Mouse (Mus musculus) c-Kit-positive CD71-negative TER-119-negative erythroid progenitor cells, embryonic 14.5 days (primary cell): ENCODE measurements around the gene Tgtp1.
"Not testable (repeated sequence)": the region's sequence is repeated elsewhere in the genome, so short reads cannot be mapped to it uniquely, and the experiment has no call there.

Experiments used
- DNase-seq: peaks from one replicate; pipeline ENCODE4 v3.0.0-alpha.2; 2013; ENCODE audit warnings: low read depth

Tgtp1 gene

GRCm38 (mm10) chr11:48994018-48994417 lies at the start of gene Tgtp1:
Gene Tgtp1, minus strand, starts transcription at chr11:48994172.
- DNase-seq, result not testable (repeated sequence)

GRCm38 (mm10) chr11:49012074-49012473 lies 18.1 kb upstream of the Tgtp1 start:
- not testable (repeated sequence) for DNase-seq

DNA sequence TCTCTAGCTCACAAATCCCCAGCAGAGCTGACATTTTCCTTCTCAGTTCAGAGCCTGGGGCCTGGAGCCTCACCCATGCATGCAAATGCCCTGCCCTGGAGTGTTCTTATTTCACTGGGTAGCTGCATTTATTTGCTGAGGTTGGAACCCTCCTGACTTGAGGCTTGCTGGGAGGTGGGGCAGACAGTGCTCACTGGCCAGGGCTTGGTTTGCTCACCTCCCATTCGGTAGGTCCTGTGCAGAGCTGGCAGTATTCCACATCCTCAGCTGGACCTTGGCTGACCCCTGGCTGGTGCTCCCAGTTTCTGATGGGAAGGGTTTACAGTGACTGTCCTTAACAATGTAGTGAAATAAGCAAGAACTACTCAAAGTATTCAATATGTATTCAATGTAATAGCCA lies 12.8 kb upstream of the Tgtp1 start:
- DNase-seq, result not testable (repeated sequence)

DNA sequence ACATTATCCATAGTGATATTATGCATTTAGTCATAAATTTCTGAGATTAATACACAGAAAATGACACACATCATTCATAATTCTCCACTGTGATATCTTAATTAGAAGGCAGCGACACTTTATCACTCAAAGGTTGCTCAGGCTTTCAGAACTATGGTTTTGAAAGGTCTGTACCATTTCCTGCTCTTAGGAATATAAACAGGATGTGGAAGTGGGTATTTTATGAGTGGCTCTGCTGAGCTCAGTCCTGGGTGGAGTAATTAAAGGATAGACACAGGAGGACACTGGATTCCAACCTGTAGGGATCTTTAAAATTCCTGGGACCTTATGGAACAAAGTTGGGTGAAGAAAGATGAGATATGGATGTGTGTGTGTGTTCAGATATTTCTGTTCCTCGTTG lies 12.3 kb upstream of the Tgtp1 start:
- DNase-seq, result not testable (repeated sequence)

- DNase-seq, result not testable (repeated sequence)
Measured at GRCm38 (mm10) chr11:49000411-49000810, 6.4 kb upstream of the Tgtp1 start.

DNA sequence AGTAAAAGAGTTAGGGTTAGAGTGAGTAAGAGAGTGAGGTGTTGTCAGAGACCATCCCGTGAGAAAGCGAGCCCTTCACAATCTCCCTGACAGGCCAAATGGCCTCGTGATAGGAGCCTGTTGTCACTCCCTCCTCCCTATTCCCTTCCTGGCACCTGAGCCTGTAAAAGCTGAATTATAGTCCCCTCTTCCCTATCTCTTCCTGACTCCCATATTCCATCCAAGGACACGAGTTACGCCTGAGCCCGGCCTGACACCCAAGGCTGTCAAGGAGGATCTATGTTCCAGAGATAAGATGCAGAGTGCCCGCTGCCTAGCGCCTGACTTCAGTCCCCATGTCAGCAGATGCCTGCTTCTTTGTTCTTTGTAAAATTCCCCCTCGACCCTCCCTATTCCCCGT lies 676 bp downstream of the Tgtp1 start:
- not testable (repeated sequence) for DNase-seq

DNA sequence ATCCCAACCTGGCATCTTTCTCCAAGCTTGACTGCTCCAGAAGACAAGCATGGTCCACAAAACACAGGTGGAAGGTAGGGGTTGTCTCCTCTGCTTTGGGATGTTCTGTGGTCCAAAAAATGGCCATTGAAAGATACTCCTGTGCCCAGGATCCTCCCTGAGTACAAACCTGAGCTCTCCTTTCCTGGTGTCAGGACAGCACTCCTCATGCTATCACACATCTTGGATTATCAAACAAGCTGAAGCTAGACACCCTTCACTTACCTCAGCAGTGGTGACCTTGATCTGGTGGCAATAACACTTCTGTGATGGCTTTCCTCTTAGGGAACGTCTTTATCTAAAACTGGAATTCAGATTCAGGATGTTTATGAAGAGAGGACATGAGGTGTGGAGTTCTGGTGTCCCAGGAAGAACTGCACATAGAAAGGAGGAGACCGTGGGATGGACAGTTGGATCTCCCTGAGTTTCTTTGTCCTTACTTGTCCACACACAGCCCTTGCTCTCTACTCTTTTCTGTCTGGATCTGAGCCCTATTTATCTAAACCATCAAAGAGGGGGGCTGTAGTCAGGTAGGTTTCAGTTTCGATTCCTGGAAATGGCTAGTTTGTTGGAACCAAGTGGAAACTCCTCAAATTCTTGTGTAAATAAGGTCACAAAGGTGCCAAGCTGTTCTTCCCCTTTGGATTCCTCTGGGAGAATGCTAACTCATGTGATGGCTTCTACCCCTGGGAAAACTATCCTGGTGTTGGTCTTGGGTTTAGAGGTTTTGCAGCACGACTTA lies 2.0 kb downstream of the Tgtp1 start, which contains the start of gene Gm12185:
Gene Gm12185, minus strand, starts transcription at position 487 of the 781 bp plus-strand sequence.
- not testable (repeated sequence) for DNase-seq

- not testable (repeated sequence) for DNase-seq
Measured at GRCm38 (mm10) chr11:48989981-48990380, 4.0 kb downstream of the Tgtp1 start.

GRCm38 (mm10) chr11:48988219-48988618 lies 5.8 kb downstream of the Tgtp1 start:
- DNase-seq, result not testable (repeated sequence)

- DNase-seq, result not testable (repeated sequence)
Measured at GRCm38 (mm10) chr11:48982848-48983247, 11.1 kb downstream of the Tgtp1 start.

DNA sequence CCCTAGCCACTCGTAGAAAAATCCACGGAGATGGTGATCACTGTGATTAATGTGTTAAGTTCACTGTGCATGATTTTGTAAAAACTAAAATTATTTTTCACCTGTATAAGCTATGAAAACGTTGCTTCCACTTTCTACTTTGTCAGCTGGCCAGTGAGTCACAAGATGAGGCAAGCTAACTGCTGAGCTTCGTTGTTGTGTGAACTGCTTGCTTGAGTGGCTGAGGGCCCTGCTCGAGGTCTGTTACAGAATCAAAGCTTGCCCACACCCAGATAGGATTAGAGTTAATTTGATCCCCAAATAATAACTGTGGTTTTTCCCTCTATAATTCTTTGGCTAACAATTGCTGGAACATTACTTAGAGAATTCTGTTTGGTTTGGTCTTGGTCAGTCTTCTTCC lies 13.9 kb downstream of the Tgtp1 start:
- DNase-seq, result not testable (repeated sequence)

DNA sequence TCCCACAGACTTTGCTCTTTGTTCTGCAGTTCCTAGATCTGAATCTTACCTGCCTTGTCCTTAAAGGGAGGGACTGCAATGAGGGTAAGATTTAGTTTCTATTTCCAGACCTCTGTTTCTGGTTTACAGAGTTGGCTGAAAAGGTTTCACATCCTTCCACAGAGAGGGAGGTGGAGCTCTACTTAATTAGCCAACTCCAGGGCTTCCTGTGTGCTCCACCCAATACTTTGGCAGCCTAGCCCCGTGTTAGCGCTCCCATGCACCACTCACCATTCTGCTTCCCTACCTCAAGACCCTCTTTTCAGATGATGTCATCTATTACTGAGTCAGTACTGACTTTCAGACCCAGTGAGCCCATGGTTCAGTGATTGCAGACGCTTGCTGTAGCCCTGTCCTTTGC lies 14.7 kb downstream of the Tgtp1 start, which contains the start of gene 9930111J21Rik1:
Gene 9930111J21Rik1, minus strand, starts transcription at position 148 of the 400 bp plus-strand sequence.
- DNase-seq, result not testable (repeated sequence)

GRCm38 (mm10) chr11:48978240-48978939 lies 15.6 kb downstream of the Tgtp1 start, which contains the start of gene Olfr56:
Gene Olfr56, plus strand, starts transcription at chr11:48978889.
- not testable (repeated sequence) for DNase-seq

DNA sequence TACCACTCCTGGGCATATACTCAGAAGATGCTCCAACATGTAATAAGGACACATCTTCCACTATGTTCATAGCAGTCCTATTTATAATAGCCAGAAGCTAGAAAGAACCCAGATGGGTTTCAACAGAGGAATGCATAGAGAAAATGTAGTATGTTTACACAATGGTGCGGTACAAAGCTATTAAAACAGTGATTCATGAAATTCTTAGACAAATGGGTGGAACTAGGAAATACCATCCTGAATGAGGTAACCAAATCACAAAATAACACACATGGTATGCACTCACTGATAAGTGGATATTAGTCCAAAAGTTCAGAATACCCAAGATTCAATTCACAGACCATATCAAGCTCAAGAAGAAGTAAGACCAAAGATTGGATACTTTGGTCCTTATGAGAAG lies 19.3 kb downstream of the Tgtp1 start:
- DNase-seq, result not testable (repeated sequence)

DNA sequence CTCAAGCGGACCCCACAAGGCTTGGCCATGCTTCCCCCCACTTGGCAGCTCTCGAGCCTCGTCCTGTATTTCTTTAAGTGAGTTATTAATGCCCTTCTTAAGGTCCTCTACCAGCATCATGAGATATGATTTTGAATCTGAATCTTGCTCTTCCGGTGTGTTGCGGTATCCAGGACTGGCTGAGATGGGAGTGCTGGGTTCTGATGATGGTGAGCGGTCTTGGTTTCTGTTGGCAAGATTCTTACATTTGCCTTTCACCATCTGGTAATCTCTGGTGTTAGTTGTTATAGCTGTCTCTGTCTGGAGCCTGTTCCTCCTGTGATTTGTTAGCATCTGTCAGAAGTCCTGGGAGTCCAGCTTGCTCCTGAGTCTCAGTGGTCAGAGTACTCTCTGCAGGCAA lies 47.9 kb downstream of the Tgtp1 start, which contains the start of gene Psme2b:
Gene Psme2b, minus strand, starts transcription at position 101 of the 400 bp plus-strand sequence.
- not testable (repeated sequence) for DNase-seq

DNA sequence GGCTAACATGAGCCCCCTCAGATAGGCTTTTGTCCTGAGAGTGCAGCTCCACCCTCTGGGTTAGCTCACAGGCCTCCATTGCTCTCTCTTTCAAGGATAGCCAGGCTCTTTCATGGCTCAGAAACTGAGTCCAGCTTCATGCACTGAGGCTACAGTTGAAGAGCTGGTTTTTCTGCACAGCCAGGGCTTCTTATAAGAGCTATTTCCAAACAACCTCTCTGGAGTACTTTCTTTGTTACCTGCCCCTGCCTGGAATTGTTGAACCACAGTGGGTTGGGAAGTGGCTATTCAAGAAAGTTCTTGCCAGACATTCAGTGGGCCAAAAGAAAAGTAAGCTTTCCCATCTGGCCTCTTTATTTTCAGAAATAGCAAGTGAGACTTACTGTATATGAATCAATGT lies 54.7 kb downstream of the Tgtp1 start:
- not testable (repeated sequence) for DNase-seq
